Mouse (Mus musculus): ENCODE results near the gene Traf3. TPM values are rescaled to one million over a fixed set of nuclear protein-coding genes. Genes with fewer than 3 reads are reported as not detected.
A peak's percentile ranks its signal among the peaks of the same experiment; 100 is the strongest.

Gene Traf3
- total RNA-seq, 1 experiment from 2014 or later, result 22.2 TPM

DNA sequence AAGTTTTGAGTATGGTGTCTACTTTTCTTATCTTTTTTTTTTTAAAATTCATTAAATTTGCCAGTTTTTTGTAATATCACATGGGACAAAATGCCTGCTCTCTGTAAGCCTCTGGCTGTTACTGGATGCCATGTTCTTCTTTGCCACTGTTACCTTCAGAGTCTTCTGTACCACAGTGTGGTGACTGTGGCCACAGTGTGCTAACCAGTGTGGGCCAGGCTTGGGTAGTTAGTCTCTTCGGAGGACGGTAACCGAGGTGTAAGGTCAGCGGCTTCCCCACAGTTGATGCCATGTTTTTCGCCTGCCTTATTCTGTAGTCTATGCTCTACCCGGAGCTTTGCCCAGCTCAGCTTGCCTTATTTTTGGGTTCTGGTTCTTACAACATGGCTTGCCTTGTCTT lies 16.2 kb downstream of the Traf3 start:
- no peak for ATAC-seq (replicated peaks in 1 of 2; ENCODE audit: insufficient read depth in 1 of 2, low FRiP score in 2 of 2, low TSS enrichment in 1 of 2, low read depth in 1 of 2, poor library complexity in 2 of 2, severe bottlenecking in 2 of 2)

DNA sequence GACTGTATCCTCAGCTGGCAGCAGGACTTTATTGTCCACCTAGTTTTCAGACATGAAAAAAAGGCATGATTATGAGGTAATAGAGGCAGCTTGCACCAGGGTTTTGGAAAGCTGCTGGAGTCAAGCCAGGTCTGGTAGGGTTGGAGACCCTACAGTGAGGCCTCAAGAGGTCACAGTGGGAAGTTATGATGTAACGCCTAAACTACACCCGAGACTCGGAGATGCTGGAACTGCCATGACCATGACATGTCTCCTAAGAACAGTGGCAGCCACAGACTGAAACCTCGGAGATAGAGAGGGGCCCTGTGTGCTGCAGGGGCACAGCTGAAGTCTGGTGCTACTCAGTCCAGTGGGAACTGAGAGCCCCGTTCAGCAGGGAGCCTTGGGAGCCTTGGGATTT lies 18.3 kb downstream of the Traf3 start, which contains the start of gene 4930595D18Rik:
Gene 4930595D18Rik (minus strand): TSS at position 16 of the 400 bp plus-strand sequence.
- ATAC-seq (replicated peaks in 1 of 2; ENCODE audit: insufficient read depth in 1 of 2, low FRiP score in 2 of 2, low TSS enrichment in 1 of 2, low read depth in 1 of 2, poor library complexity in 2 of 2, severe bottlenecking in 2 of 2), result no peak; a peak in 1 of 4 replicates

DNA sequence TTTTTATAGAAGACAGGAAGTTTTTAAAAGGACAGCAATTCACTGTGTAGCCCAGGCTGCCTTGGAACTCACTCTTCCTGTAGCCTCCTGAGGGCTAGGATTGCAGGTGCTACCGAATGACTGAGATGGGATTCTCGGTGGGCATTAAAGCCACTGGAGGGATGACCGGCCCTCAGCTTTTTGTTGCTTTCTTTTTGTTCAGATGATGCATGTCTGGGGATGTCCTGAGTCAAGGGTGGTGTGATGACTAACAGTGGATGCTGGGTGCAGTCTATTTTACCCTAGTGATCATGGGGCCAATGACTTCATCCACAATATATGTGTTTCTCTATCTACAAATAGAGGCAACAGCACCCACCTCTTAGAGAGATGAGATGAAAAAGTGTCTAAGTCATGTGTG lies 20.8 kb downstream of the Traf3 start:
- ATAC-seq (replicated peaks in 1 of 2; ENCODE audit: insufficient read depth in 1 of 2, low FRiP score in 2 of 2, low TSS enrichment in 1 of 2, low read depth in 1 of 2, poor library complexity in 2 of 2, severe bottlenecking in 2 of 2), result no peak

DNA sequence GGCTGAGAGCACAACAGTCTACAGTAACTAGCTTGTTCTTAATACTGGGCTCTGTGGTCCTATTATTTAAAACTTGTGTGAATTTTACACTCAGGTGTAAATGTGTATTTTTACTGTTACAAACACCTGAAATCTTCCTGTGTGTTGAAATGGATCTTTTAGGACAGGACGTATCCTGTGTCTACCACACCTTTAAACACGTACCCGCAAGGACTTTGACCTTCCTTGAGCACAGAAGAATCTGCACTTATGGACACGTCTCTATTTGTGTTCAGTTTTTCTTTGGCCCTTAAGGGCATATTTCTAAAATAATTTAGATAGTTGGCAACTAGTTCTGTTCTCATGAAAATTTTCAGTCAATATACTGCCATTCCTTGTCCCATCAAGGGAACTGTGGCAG lies 22.1 kb downstream of the Traf3 start:
- no peak for ATAC-seq (replicated peaks in 1 of 2; ENCODE audit: insufficient read depth in 1 of 2, low FRiP score in 2 of 2, low TSS enrichment in 1 of 2, low read depth in 1 of 2, poor library complexity in 2 of 2, severe bottlenecking in 2 of 2)

DNA sequence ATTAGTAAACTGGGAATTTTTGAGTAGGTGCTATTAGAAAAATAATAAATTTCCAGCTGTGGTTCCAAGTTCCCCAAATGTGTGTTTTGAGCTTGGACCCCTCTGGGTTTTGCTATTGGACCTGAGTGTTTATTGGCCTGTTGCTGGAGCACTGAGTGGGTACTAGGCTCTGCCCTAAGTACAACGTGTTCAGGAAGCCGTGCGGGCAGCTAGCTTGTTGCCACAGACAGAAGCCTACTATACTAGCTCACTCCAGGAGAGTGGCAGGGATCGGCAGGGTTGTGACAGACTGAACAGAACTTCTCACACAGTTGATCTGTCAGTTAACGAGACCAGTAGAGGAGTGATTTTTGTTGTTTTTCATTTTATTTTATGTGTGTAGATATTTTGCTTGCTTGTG lies 24.2 kb downstream of the Traf3 start:
- no peak; a peak in 1 of 4 replicates for ATAC-seq (replicated peaks in 1 of 2; ENCODE audit: insufficient read depth in 1 of 2, low FRiP score in 2 of 2, low TSS enrichment in 1 of 2, low read depth in 1 of 2, poor library complexity in 2 of 2, severe bottlenecking in 2 of 2)

DNA sequence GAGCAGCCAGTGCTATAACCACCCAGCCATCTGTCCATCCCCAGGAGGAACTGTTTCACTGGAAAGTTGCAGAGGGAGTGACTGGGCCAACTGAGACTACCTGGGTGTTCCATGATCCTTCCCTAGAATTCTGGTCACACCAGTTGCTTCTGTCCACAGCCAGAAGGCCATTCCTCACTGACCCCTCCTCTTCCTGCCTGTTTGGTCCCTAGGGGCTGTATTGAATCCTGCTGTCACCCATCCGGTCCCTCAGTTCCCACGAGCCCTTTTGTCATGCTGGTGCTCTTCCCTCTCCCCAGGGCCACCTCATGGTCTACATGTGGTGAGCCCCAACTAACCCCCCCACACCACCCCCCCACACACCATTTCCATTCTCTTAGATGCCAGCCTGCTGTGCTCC lies 24.7 kb downstream of the Traf3 start:
- ATAC-seq (replicated peaks in 1 of 2; ENCODE audit: insufficient read depth in 1 of 2, low FRiP score in 2 of 2, low TSS enrichment in 1 of 2, low read depth in 1 of 2, poor library complexity in 2 of 2, severe bottlenecking in 2 of 2), result no peak

DNA sequence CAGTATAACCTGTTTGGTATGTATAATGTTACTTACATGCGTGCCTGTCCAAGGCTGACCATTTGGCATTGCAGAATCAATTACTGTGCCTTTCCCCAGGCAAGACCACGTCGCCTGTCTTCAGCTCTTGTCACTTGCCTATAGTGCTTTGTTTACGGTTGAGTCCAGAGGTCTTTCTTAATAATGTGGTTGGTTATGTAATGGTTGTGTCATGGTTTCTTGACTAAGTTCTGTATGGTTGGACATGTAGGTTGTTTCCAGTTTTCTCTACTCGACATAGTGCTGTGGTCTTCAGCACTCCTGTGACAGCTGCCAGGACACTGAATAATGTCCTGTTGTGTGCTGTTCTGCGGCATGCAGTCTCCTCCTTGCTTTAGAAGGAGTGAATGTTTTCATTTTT lies 26.6 kb downstream of the Traf3 start:
- ATAC-seq (replicated peaks in 1 of 2; ENCODE audit: insufficient read depth in 1 of 2, low FRiP score in 2 of 2, low TSS enrichment in 1 of 2, low read depth in 1 of 2, poor library complexity in 2 of 2, severe bottlenecking in 2 of 2), result peak in 1 of 2 experiments; percentile 67; a peak in 1 of 4 replicates

DNA sequence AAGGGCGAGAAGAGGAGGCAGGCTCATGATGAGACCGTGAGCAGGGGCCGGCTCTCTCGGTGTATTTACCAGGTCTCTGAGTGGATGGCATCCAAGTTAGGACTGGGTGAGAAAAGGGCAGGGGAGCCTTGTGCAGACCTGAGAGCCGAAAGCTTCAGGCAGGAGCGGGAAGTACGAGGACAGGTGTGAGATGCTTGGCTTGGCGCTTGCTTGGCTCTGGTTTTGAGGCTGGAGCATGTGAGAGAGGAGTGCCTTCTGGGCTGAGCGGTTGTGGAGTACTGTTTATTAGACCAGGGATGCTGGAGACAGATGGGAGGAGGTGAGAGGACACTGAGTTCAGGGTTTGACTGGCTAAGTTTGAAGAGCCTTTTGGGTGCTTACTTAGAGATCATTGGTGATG lies 27.2 kb downstream of the Traf3 start:
- ATAC-seq (replicated peaks in 1 of 2; ENCODE audit: insufficient read depth in 1 of 2, low FRiP score in 2 of 2, low TSS enrichment in 1 of 2, low read depth in 1 of 2, poor library complexity in 2 of 2, severe bottlenecking in 2 of 2), result no peak

DNA sequence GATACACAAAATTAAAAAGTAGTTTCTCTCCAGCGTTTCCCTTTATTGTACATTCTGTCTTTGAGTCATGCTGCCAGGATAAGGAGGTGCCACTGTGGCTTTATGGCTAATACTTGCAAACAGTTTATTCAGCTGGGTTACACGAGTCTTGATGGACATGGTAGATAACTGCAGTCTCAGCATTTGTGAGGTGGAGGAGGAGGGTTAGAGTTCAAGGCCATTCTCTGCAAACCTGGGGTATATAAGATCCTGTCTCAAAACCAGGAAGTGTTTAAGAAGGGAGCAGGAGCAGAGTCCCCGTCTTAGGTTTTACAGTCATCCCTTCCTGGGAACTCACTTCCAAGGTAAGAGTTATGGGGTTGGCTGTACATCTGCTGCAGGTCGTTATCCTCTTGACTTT lies 30.4 kb downstream of the Traf3 start:
- ATAC-seq (replicated peaks in 1 of 2; ENCODE audit: insufficient read depth in 1 of 2, low FRiP score in 2 of 2, low TSS enrichment in 1 of 2, low read depth in 1 of 2, poor library complexity in 2 of 2, severe bottlenecking in 2 of 2), result no peak

DNA sequence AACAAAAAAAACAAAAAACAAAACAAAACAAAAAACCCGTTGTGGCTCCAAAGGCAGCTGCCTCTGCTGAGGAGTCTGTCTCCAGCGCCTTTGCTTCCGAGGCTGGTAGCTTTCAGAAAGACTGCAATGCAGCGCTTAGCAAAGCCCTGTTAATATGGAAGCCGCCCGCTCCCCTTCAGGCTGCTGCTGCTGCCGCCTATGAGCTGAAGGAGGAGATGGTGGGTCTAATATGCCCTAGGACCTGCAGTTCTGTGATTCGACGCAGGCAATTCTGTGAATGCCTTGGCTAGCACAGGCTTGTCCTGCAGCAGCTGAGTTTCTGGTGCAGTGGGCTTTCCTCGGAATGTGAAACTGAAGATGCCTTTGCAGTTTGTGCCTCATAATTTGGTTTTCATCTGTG lies 36.9 kb downstream of the Traf3 start:
- no peak for ATAC-seq (replicated peaks in 1 of 2; ENCODE audit: insufficient read depth in 1 of 2, low FRiP score in 2 of 2, low TSS enrichment in 1 of 2, low read depth in 1 of 2, poor library complexity in 2 of 2, severe bottlenecking in 2 of 2)

DNA sequence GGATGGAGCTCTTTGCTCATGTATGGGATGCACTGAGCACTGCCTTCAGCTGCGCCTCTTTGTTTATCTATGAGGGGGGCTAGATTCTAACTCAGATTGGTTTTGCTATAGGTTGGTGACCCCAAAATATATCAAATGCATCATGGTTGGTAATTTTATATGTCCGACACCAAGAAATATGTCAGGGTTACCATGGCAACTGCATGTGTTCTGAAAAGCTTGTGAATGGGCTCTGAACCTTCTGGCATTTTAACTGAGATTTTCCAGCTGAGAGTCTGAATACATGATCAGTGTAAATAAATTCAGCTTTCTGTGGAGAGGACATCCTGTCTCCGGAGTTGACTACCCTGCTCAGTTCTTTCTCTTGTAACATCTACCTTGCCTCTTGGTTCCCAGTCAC lies 37.8 kb downstream of the Traf3 start:
- no peak for ATAC-seq (replicated peaks in 1 of 2; ENCODE audit: insufficient read depth in 1 of 2, low FRiP score in 2 of 2, low TSS enrichment in 1 of 2, low read depth in 1 of 2, poor library complexity in 2 of 2, severe bottlenecking in 2 of 2)

DNA sequence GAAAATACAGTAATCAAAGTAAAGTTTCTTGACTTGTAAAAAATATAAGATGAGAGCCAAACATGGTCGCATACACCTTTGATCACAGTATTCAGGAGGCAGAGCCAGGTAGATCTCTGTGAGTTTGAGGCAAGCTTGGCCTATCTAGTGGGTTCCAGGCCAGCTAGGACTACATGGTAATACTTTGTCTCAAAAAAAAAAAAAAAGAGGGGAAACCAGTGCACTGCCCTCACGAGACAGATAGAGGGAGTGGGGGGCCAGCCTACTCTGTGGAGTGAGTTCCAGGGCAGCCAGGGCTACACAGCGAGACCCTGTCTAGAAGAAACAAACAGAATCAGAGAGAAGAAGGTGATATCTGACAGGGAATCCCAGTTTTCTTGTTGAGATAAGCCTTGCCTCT lies 41.5 kb downstream of the Traf3 start:
- no peak for ATAC-seq (replicated peaks in 1 of 2; ENCODE audit: insufficient read depth in 1 of 2, low FRiP score in 2 of 2, low TSS enrichment in 1 of 2, low read depth in 1 of 2, poor library complexity in 2 of 2, severe bottlenecking in 2 of 2)

DNA sequence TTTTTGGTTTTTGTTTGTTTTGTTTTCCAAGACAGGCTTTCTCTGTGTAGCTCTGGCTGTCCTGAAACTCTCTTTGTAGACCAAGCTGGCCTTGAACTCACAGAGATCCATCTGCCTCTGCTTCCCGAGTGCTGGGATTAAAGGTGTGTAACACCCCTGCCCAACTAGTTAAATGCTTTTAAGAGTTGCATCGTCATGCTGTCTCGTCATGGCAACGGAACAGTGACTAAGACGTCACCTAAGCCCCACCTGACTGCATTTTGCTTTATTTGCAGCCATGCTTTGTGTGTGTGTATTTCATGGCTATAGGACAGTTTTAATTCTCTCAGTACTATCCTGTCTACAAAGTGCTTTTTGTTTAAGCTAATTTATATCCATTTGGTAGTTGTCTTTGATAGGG lies 45.6 kb downstream of the Traf3 start:
- ATAC-seq (replicated peaks in 1 of 2; ENCODE audit: insufficient read depth in 1 of 2, low FRiP score in 2 of 2, low TSS enrichment in 1 of 2, low read depth in 1 of 2, poor library complexity in 2 of 2, severe bottlenecking in 2 of 2), result no peak

DNA sequence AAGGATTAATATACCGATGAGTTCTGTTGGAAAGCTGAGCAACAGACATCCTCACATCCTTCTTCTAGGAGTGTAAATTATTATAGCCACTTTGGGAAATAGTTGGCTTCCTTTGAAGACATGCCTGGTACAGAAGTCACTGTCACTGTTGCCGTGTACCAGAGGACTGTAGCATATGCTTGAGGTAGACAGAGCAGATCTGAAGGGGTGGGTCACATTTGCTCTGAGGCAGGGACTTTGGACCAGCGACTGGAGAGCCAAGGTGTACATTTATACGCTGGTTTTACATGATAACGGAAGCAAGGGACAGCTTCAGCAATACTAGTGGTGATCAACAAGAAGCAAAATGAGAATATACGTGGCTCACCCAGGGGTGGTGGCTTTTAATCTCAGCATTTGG lies 52.7 kb downstream of the Traf3 start:
- ATAC-seq (replicated peaks in 1 of 2; ENCODE audit: insufficient read depth in 1 of 2, low FRiP score in 2 of 2, low TSS enrichment in 1 of 2, low read depth in 1 of 2, poor library complexity in 2 of 2, severe bottlenecking in 2 of 2), result no peak

DNA sequence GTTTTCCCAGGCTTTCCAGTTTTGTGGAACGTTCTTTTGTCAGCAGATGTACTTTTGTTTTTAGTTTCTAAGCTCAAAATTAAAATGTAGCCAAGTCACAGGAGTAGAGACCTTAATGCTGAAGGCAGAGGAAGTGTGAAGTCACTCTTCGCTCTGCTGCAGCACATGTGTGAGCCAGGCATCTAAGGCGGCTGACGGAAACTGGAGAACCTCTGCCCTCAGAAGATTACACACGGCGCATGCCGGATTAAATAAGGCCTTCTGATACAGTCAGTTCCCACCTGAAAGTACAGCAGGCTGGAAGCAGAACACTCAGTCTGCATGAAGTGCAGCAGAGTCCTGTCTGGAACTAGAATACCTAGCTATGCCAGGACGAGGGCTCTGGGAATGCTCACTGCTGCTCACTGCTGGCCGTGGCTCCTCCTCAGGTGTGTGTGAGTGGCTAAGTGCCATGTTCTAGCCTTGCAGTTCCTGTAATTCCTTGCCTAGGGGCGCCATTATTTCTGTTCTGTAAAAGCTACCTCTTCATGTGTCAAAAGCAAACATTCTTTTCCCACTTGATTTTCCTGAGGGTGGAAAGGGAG lies 59.1 kb downstream of the Traf3 start:
- peak; percentile 50 to 81 for ATAC-seq (replicated peaks in 1 of 2; ENCODE audit: insufficient read depth in 1 of 2, low FRiP score in 2 of 2, low TSS enrichment in 1 of 2, low read depth in 1 of 2, poor library complexity in 2 of 2, severe bottlenecking in 2 of 2)

DNA sequence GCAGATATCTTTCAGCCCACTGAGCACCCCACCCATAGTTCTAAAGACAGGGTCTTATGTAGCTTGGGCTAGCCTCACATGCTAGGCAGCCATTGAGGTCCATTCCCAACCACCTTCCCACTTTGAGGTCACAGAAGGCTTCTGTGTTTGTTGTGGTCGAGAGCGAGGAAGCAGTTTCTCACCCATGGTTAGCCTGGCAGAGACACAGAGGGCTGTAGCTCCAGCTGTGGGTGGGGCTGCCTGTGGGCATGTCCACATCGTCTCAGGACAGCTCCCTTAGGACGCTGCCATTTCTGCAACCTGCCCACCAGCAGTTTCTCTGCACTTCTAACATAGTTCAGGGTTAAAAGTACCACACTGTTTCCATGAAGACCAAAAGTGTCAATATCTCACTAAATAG lies 61.2 kb downstream of the Traf3 start:
- peak; percentile 30 to 33; a peak in 1 of 4 replicates for ATAC-seq (replicated peaks in 1 of 2; ENCODE audit: insufficient read depth in 1 of 2, low FRiP score in 2 of 2, low TSS enrichment in 1 of 2, low read depth in 1 of 2, poor library complexity in 2 of 2, severe bottlenecking in 2 of 2)

DNA sequence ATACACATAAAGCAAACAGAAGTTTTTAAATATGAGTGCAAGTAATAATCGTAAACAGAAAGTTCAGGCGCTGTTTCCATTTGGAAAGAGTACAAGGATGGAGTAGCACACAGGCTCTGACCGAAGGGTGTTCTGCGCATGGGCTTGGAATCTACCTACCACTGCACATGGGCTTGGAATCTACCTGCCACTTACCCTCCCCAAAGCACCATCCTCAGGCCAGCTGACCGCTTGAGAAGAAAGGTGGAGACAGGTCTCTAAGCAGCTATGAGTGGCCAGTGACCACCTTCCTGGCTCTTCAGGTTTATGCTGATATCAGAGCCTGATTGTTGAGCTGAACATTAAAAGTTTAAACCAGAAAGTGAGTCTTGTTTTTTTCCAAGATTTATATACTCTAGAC lies 62.3 kb downstream of the Traf3 start:
- ATAC-seq (replicated peaks in 1 of 2; ENCODE audit: insufficient read depth in 1 of 2, low FRiP score in 2 of 2, low TSS enrichment in 1 of 2, low read depth in 1 of 2, poor library complexity in 2 of 2, severe bottlenecking in 2 of 2), result no peak

DNA sequence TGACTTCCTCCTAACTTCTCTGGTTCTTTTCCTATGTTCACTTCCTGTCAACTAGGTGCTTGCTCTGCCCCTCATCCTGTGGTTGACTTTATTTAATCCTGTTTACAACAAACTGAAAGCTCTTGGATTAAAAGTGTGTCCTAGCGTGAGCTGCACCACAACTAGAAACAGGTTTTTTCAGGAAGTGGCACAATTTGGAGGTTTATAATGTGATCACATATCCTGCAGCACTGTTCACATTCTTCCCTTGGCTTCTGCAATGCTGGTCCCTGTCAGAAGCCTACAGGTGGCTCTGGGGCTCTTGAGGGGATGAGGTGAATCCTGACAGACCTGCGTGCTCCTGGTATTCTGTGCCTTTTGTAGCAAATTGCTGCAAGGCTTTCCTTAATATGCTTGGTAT lies 64.6 kb downstream of the Traf3 start:
- peak; percentile 12 to 51; a peak in 2 of 4 replicates for ATAC-seq (replicated peaks in 1 of 2; ENCODE audit: insufficient read depth in 1 of 2, low FRiP score in 2 of 2, low TSS enrichment in 1 of 2, low read depth in 1 of 2, poor library complexity in 2 of 2, severe bottlenecking in 2 of 2)

DNA sequence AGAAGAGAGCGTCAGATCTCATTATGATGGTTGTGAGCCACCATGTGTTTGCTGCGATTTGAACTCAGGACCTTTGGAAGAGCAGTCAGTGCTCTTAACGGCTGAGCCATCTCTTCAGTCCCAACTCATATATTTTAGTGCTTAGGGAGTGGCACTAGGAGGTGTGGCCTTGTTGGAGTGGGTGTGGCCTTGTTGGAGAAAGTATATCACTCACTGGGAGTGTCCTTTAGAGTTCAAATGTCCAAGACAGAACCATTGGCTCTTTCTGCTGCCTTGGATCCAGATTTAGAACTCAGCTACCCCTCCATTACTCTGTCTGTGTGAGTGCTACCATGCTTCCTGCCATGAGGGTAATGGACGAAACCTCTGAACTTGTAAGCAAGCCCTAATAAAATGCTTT lies 67.6 kb downstream of the Traf3 start:
- no peak for ATAC-seq (replicated peaks in 1 of 2; ENCODE audit: insufficient read depth in 1 of 2, low FRiP score in 2 of 2, low TSS enrichment in 1 of 2, low read depth in 1 of 2, poor library complexity in 2 of 2, severe bottlenecking in 2 of 2)

DNA sequence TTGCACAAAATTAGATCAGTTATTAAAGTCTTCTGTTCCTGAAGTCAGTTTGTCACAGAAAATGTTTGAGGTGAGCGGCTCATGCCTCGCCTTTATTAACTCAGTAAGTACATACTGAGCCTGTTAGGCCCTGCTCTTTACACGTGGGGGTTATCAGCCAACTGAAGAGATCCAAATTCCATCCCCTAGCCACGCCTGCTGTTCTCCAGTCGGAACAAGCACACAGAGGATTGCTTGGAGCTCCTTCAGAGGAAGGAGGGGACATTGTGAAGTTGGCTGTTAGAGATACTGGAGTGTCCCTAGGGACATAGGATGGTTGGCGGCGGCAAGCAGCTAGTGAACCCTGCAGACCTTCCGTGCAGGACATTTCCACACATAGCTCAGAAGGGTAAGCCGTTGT lies 68.2 kb downstream of the Traf3 start:
- no peak for ATAC-seq (replicated peaks in 1 of 2; ENCODE audit: insufficient read depth in 1 of 2, low FRiP score in 2 of 2, low TSS enrichment in 1 of 2, low read depth in 1 of 2, poor library complexity in 2 of 2, severe bottlenecking in 2 of 2)
